ENCODE assay signal across 17 mouse cellular contexts in genomic region chr3:100850468-100850867, GRCm38 (mm10). TPM values are rescaled to one million over a fixed set of nuclear protein-coding genes. Genes with fewer than 3 reads are reported as not detected.
DNase-seq lines count a peak whose midpoint lies in the region; TF ChIP-seq lines count a peak whose summit lies in the region.
"Had no signal": no experiment of that assay in that cellular context is flagged by ENCODE, and none has a peak within 500 bp of the region (broad histone marks: within the 10 kb centered on the region; RNA-seq: fewer than 3 reads in every experiment).

No protein-coding gene starts in this region.

- H3K27ac ChIP-seq in left cerebral cortex, adult 2 months = peak overlapping the region; percentile 71
- H3K27ac ChIP-seq: embryonic facial prominence, embryonic 10.5 days; forebrain, embryonic 10.5 days; gastrocnemius, adult 2 months; heart, embryonic 15.5 days; hindbrain, embryonic 12.5 days had no signal

- DNase-seq in cerebellum, adult 9-11 months = peak; percentile 4
- no peak for DNase-seq in cerebellum, adult 11-12 months
- peak; percentile 10 to 12 for DNase-seq in heart, adult 18-20 months
- DNase-seq in heart, postnatal 25 days (ENCODE audit: low spot score) = no peak
- no peak for DNase-seq in left cerebral cortex, adult 2 months (ENCODE audit: extremely low spot score in 1 of 2, low spot score in 2 of 2)
- DNase-seq in left cerebral cortex, adult 18-20 months (ENCODE audit: low spot score in 2 of 2) = no peak
- DNase-seq in adrenal gland, postnatal 36 days = no peak
- DNase-seq: adrenal gland, adult 2 months; adrenal gland, postnatal 25 days; gastrocnemius, adult 2 months; gastrocnemius, postnatal 25 days; kidney, adult 8-10 months had no signal

- H3K4me3 ChIP-seq in left cerebral cortex, adult 2 months = no peak overlapping the region
- H3K4me3 ChIP-seq: embryonic facial prominence, embryonic 10.5 days; forebrain, embryonic 10.5 days; gastrocnemius, adult 2 months; heart, embryonic 15.5 days; hindbrain, embryonic 12.5 days had no signal

- no peak for TF ChIP-seq CTCF in left cerebral cortex, adult 2 months (IDR thresholded peaks at IDR 0.05)

- intact Hi-C loops in heart, postnatal 25 days (cut with DNase I) = no loop called here
- intact Hi-C loops in left cerebral cortex, adult 2 months (cut with DNase I) = no loop called here

RNA-seq across cellular contexts. Expression of gene Vtcn1, which starts 25.2 kb away (rescaled TPM):
- under 1 TPM; 0.10 to 0.59 TPM for total RNA-seq in heart, adult 18-20 months (2021)
- total RNA-seq in heart, postnatal 25 days (2021) = under 1 TPM; 0.52 to 0.53 TPM
- total RNA-seq in left cerebral cortex, adult 2 months (2021) = under 1 TPM; 0.29 to 0.33 TPM
- under 1 TPM; 0.28 to 0.35 TPM for total RNA-seq in left cerebral cortex, adult 18-20 months (2021)
- total RNA-seq in adrenal gland, postnatal 36 days (2021) = under 1 TPM; 0.10 TPM
- total RNA-seq: adrenal gland, postnatal 25 days; granulocyte monocyte progenitor cell, adult 5-6 weeks had no signal

Comparison
In these comparisons a context has a peak if more than half of its experiments do, and no peak if none do; other contexts are left out.
1. DNase-seq: peak in cerebellum, adult 9-11 months (single experiment) and heart, adult 18-20 months (2 of 2); none in cerebellum, adult 11-12 months (single experiment), heart, postnatal 25 days (single experiment), left cerebral cortex, adult 2 months (0 of 2), left cerebral cortex, adult 18-20 months (0 of 2) and adrenal gland, postnatal 36 days (0 of 2).